ENCODE assay signal across 8 mouse cellular contexts in the genomic region with DNA sequence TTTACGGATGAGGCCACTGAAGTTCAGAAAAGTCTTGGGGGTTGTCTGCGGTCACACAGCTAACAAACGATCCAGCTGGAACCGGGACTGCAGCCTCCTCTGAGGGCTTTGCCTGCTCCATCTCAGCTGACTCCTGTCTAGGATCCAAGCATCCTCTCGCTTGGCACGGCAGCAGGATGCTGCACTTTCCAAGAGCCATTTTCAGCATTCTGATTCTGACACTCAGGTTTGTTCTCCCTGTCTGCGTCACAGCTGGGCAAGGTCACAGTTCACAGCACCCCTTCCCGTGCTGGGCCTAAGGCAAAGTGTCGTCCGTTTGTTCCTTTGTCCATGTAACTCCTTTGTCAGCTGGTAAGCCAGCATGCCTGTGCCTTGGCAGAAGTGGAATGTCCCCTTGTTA.
DNase-seq lines count a peak whose midpoint lies in the region; ATAC-seq and TF ChIP-seq lines count a peak whose summit lies in the region.
"Had no signal": no experiment of that assay in that cellular context is flagged by ENCODE, and none has a peak within 500 bp of the region (broad histone marks: within the 10 kb centered on the region; RNA-seq: fewer than 3 reads in every experiment).

No protein-coding gene starts in this region.

- WGBS in limb, embryonic 12.5 days: 85% methylated on average over 10 of the region's 10 CpGs

- peaks cover 73% of the 10 kb centered on the region for H3K36me3 ChIP-seq in limb, embryonic 12.5 days

- H3K4me3 ChIP-seq in limb, embryonic 12.5 days (replicated peaks): no peak overlapping the region

- intact Hi-C loops in gastrocnemius, postnatal 14 days (cut with DNase I; ENCODE audit: low total_unique reads): no loop called here

- H3K27me3 ChIP-seq in limb, embryonic 12.5 days: no peaks in the 10 kb centered on the region

- H3K4me1 ChIP-seq in limb, embryonic 12.5 days (replicated peaks): peaks cover 54% of the 10 kb centered on the region

- TF ChIP-seq CTCF in brain, embryonic 14.5 days (IDR thresholded peaks at IDR 0.05; ENCODE audit: borderline replicate concordance, extremely low read depth, insufficient read depth, insufficient read length): no peak

- no peak for ATAC-seq in limb, embryonic 12.5 days (ENCODE audit: insufficient number of reproducible peaks, insufficient read depth, low FRiP score, low TSS enrichment, low read depth)
- no peak for ATAC-seq in granulocyte monocyte progenitor cell, adult 5-6 weeks (replicated peaks; ENCODE audit: poor library complexity, severe bottlenecking)
- no peak for ATAC-seq in CD4-positive, CD25-positive, alpha-beta regulatory T cell, adult 4 months

- no peaks in the 10 kb centered on the region for H3K9me3 ChIP-seq in limb, embryonic 12.5 days

- H3K27ac ChIP-seq in limb, embryonic 12.5 days: peak overlapping the region; percentile 62; the same call in 1 of the 2 replicates
- H3K27ac ChIP-seq: macrophage had no signal

- H3K9ac ChIP-seq in limb, embryonic 12.5 days (replicated peaks): no peak overlapping the region

- no peak for TF ChIP-seq POLR2A in brain, embryonic 14.5 days (IDR thresholded peaks at IDR 0.05; ENCODE audit: borderline replicate concordance, extremely low read depth, insufficient read depth, insufficient read length, poor library complexity, severe bottlenecking)

- H3K4me2 ChIP-seq in limb, embryonic 12.5 days: no peak overlapping the region

- peak; percentile 33 for DNase-seq in brain, embryonic 14.5 days (ENCODE audit: low read depth)
- DNase-seq in cerebellum, adult 9-11 months: peak; percentile 74
- peak; percentile 58 for DNase-seq in gastrocnemius, postnatal 14 days
- no peak for DNase-seq in lung, postnatal 36 days
